Mouse (Mus musculus) naive thymus-derived CD4-positive, alpha-beta T cell, adult 5 months (primary cell): Measurements from ENCODE around the gene Nav1. TPM values are rescaled to one million over a fixed set of nuclear protein-coding genes. Genes with fewer than 3 reads are reported as not detected.

Experiments used
- polyA plus RNA-seq: library from polyadenylated mRNA; unstranded; fragments of 100-300 nt; shearing (Covaris generic); gene quantifications from one replicate; pipeline ENCODE4 v1.2.1, GENCODE M21; 2017

Gene Nav1
- 0.04 TPM for polyA plus RNA-seq

GRCm38 (mm10) chr1:135607019-135607418 lies at the start of gene Nav1:
Gene Nav1, minus strand, starts transcription at chr1:135607295.

DNA sequence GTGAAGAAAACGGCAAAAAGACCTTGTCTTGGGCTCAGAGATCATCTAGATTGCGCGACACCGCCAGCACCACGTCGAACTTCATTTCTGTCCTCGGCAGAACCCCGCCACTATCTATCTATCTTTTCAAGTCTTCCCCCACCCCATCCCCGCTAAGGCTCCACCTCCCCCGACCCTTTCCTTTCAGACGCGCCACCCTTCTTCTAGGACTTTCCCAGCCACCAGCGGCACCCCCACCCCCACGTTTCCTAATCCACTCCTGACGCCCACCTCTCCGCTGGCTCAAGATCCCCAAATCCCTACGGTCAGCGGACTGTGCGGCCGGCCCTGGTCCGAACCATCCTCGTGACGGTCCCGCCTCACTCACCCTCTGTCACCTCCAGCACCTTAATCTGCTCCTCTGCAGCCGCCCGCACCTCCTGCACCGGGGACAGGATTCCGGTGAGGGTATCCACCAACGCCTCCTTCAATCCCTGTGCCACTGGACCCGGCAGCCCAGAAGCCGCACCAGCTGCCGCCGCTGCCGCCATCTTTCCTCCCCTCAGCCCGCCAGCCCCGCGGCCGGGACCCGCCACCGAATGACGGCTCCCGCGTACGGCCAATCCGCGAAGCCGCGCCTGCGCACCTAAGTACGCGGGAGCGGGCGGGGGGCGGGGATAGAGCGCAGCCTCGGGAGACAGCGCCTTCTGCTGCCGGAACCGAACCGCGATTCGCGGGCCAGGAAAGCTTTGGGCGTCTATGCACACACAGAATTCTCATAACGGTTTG lies 177.0 kb downstream of the Nav1 start, which contains the start of gene Ipo9:
TSS of gene Ipo9 (minus strand) at position 599 of the 768 bp plus-strand sequence.

Other genes starting within 250 kb of the Nav1 start
- not detected for gene Shisa4, start 232.1 kb downstream of the Nav1 start, polyA plus RNA-seq
- gene Ipo9, start 176.8 kb downstream of the Nav1 start, polyA plus RNA-seq = 57.9 TPM
- 308 TPM for gene Csrp1, start 112.8 kb upstream of the Nav1 start, polyA plus RNA-seq
- 0.24 TPM for gene Phlda3, start 158.8 kb upstream of the Nav1 start, polyA plus RNA-seq
- not detected for gene Tnni1, start 172.1 kb upstream of the Nav1 start, polyA plus RNA-seq
- 0.86 TPM for gene Lad1, start 211.3 kb upstream of the Nav1 start, polyA plus RNA-seq
- not detected for gene Tnnt2, start 229.1 kb upstream of the Nav1 start, polyA plus RNA-seq